Mouse (Mus musculus): ENCODE results near the gene Helq. TPM values are rescaled to one million over a fixed set of nuclear protein-coding genes. Genes with fewer than 3 reads are reported as not detected.

Gene Helq
- 17.5 and 29.2 TPM in 2 replicates for total RNA-seq (2015)
- total RNA-seq (2017): 20.3 and 21.2 TPM in 2 replicates

DNA sequence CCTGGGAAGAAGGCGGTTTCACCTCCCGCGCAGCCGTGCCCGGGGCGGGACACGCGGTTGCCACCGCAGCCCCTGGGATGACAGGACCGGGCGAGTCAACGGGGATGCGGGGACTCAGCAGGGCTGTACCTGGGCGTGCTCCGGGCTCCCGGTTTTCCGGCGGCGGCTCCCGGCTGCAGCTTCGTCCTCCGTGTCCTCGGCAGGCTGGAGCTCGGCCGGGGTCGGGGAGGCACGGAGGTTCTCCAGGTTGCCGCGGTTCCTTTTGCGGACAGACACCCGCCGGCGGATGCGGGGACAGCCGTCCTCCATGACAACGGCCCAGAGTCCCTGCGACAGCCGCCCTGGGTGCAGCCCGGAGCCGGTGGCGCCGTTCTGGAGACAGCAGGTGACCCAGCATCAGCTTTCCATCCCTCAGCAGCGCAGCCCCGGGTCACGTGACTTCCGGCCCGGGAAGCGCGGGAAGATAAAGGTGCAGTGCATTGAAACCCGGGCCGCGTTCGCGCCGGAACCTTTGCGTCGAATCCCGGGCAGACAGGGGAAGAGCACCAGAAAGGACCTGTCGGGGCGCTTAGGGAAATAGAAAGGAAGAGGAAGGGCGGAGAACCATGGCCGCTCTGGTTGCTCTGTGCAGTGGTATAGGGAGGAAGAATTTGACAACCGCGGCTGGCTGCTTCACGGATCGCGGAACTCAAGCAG lies at the start of gene Helq, which contains the start of gene Mrps18c:
Gene Helq (minus strand): TSS at position 434 of the 696 bp plus-strand sequence.
Gene Mrps18c (plus strand): TSS at position 463 of the 696 bp plus-strand sequence.
- peak; percentile 99 for ATAC-seq (replicated peaks; ENCODE audit: poor library complexity)

- ATAC-seq (replicated peaks; ENCODE audit: poor library complexity): no peak
These were observed 48.7 kb upstream of the Helq start for GRCm38 (mm10) chr5:100847143-100847542.

- no peak; the same call in 1 of the 2 replicates for ATAC-seq (replicated peaks; ENCODE audit: poor library complexity)
These were observed 48.2 kb upstream of the Helq start for GRCm38 (mm10) chr5:100846599-100846920.

DNA sequence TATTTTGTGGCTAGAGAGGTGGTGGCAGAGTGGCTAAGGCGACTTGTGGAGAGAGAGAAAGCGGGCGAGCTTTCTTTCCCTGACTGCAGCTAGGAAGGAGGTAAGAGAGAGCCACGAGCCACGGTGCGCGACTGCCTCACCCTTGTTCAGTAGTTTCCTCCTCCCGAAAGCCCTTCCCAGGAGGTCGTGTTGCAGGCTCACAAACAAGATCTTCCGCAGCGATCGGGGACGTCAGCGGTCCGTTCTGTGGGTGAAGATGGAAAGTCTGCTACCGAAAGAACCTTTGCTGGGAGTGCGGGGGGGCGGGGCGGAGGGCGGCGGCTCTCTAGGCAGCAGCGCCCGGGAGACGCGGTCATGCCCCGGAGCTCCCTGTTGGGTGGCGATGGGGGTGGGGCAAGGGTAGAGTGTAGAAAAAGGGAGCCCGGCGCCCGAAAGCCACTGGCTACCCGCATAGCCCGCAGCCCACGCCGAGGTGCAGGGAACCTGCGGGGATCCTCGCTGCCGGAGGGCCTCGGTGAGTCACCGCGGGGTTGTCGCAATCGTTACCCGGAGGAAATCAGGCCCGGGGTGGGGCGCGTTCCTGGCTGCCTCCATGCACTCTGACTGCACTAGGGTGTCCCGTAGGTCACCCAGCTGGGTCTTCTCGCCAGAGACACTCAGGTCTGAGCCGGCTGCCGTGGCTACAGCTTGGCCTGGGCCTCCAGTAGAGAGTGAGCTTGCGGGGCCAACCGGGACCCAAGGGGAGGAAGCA lies 47.6 kb upstream of the Helq start:
- ATAC-seq (replicated peaks; ENCODE audit: poor library complexity): peak; percentile 86

- 0 out of 2 replicates have a peak, but pooled peaks have one; percentile 18 for ATAC-seq (replicated peaks; ENCODE audit: poor library complexity)
These were observed 47.1 kb upstream of the Helq start, which contains the start of gene Gpat3 for GRCm38 (mm10) chr5:100845485-100845847. Gene Gpat3 (plus strand): TSS chr5:100845713.

GRCm38 (mm10) chr5:100844485-100844884 lies 46.1 kb upstream of the Helq start:
- ATAC-seq (replicated peaks; ENCODE audit: poor library complexity): no peak

GRCm38 (mm10) chr5:100837907-100838306 lies 39.5 kb upstream of the Helq start:
- no peak for ATAC-seq (replicated peaks; ENCODE audit: poor library complexity)

- ATAC-seq (replicated peaks; ENCODE audit: poor library complexity): no peak
These were observed 37.6 kb upstream of the Helq start for GRCm38 (mm10) chr5:100835862-100836538.

GRCm38 (mm10) chr5:100833841-100834240 lies 35.4 kb upstream of the Helq start:
- ATAC-seq (replicated peaks; ENCODE audit: poor library complexity): no peak

DNA sequence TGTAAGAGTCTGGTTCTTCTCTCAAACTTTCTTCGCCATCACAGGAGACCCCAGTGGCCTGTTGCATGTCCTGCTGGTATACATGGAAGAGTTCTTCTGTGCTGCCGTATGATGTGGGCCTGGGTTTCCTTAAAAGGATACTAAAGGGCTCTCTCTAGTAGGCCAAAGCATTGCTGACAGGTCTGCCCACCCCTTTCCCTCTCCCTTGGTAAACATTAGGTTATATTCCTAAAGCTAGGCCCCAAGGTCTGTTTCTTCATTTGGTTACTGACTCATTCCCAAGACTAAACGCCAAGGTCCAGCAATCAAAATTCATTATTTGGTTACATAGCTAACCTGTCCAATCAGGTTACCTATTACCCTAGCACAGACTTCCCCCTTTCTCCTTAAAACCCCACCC lies 34.3 kb upstream of the Helq start:
- no peak for ATAC-seq (replicated peaks; ENCODE audit: poor library complexity)

GRCm38 (mm10) chr5:100828701-100829100 lies 30.3 kb upstream of the Helq start:
- no peak for ATAC-seq (replicated peaks; ENCODE audit: poor library complexity)

DNA sequence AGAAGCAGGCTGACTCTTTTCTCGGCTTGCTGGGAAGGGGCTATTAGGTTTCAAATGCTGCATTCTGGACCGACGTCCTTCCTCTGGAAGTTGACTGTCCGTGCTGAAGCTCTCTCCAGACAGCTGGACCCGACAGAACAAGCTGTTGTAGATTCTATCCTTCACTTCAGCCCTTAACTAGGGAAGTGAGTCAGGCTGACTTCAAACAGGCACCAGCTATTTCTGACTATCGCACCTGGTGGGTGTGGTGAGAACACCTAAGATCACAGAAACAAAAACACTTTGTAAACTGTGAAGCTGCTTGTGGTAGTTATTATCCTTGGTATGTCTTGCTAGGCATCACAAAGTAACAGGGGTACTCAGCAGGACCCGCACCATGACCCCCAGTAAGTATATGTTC lies 28.1 kb upstream of the Helq start:
- no peak for ATAC-seq (replicated peaks; ENCODE audit: poor library complexity)

DNA sequence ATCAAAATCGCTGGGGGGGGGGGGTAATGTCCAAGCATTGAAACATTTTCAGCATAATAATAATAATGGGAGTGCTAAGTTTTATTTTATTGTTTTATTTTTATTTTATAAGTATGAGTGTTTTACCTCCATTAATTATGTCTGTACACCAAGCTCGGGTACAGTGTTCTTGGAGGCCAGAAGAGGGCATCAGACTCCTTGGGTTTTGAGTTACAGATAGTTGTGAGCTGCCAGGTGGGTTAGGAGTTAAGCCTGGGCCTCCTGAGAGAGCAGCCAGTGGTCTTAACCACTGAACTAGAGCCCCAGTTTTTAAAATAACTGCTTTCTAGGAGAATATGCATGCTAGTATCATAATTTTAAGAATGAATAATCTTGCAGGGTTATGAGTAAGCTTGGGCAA lies 27.6 kb upstream of the Helq start:
- peak; percentile 81 for ATAC-seq (replicated peaks; ENCODE audit: poor library complexity)

DNA sequence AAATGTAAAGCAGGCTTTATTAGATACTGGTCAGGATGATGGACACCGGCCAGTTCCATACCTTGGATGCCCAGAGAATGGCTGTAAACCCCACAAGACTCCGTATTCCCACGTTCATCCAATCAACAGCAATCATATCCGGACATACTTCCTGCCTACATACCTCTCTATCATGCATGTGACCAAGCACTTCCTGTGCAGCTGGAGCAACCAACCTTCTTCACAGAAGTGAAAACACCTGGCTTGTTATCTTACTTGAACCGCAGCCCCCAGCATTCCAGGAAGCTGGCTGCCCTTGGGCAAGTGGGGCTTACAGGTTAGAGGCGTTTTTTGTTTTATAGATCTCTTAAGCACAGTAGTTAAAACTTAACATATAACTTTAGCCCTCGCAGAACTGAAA lies 24.4 kb upstream of the Helq start:
- ATAC-seq (replicated peaks; ENCODE audit: poor library complexity): no peak

- peak; percentile 55 for ATAC-seq (replicated peaks; ENCODE audit: poor library complexity)
These were observed 23.0 kb upstream of the Helq start for GRCm38 (mm10) chr5:100821375-100821774.

DNA sequence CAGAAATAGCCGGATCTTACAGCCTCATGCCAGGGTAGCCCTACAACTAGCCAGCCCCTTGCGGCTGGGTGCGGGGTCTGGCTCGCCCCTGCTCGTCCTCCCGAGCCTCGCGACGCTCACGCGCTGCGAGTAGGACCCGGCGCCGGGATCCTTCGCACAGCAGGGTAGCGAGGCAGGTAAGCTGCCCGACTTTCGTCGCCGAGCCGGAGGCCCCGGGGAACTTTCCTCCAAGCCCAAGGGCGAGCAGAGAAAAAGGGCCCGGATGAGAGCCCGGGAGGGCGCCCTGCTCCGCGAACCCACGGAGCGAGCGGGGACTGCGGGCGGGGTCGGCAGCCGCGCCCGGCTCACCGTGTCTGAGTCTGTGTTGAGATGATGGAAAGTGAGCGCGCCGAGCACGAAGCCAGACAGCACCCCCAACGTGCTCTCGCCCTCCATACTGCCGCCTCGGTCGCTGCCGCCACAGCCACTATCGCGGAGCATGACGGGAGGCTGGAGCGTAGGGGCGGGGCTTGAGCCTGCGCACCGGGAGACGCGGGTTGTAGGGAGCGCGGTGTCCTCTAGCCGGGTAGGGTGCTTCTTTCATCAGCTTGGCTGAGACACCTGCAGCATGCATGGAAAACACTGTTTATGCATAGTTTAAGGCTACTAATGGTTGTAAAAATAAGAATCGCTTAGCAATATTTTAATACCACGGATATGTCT lies 22.2 kb upstream of the Helq start, which contains the start of gene Abraxas1:
Gene Abraxas1 (minus strand): TSS at position 483 of the 702 bp plus-strand sequence.
- peak; percentile 97 for ATAC-seq (replicated peaks; ENCODE audit: poor library complexity)

DNA sequence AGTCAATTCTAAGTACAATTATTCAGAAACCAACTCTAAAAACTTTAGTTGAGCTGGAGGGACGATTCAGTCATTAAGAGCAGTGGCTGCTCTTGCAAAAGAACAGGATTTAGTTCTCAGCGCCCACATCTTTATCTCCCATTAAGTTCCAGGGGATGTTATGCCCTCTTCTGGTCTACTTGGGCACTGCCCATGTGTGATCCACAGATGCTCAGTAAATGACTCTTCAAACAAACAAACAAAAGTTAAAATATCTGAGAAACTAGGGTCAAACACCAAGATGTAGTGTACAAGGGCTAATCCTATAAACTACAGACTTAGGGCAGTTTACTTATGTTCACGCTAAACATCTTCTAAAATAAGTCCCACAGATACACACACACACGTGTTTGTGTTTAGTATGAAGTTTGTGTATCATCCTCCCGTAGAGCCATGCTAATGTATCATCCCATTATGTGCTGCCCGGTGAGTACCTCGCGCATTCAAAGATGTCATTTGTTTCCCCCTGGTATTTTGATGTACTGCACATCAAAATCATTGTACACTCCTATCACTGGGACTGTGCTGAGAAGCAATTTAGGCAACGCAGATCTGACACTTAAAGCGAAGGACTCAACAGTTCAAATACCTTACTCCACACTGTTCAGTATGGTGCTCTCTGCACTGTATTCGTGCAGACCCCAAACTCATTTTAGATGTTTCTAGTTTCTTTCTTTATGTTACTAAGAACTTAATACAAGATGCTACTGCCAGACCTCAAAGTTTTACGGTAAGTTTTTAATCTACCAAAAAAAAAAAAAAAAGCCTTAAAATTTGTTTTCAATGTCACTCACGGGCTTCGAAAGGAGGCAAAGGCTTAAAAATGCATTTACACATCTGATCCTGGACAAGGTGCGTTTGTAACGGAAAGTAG lies 21.4 kb upstream of the Helq start:
- peak; percentile 56 for ATAC-seq (replicated peaks; ENCODE audit: poor library complexity)

DNA sequence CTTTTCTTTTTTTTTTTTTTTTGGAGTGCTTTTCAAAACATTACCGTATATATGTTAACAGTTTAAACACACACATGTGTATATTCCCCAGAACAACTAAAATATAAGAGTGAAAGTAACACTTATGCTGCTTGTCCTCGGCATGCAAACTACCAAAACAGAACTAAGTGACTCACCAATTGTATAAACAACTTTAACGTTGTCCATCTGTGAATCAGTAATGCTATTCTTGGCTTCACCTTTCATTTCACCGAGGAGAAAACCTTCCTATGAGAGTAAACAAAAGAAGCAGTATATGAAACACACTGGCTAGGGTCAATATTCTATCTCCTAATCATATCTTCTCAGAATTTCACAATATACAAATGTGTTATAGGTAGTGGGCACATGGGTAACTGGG lies 19.9 kb upstream of the Helq start:
- ATAC-seq (replicated peaks; ENCODE audit: poor library complexity): no peak

DNA sequence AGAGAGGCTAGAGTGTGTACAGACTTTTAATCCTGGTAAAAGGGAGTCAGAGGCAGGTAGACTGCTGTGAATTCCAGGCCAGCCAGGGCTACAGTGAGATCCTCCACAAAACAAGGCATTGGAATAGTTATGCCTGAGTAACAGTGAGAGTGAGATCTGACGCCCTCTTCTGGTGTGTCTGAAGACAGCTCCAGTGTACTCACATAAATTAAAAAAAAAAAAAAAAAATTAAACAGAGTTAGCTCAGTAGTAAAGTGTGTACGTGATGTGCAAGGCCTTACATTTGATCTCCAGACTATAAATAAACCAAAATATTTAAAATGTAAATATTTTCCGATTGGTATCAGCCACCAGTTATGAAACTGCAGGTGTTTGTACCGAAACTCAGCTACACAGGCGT lies 4.3 kb downstream of the Helq start:
- no peak for ATAC-seq (replicated peaks; ENCODE audit: poor library complexity)

DNA sequence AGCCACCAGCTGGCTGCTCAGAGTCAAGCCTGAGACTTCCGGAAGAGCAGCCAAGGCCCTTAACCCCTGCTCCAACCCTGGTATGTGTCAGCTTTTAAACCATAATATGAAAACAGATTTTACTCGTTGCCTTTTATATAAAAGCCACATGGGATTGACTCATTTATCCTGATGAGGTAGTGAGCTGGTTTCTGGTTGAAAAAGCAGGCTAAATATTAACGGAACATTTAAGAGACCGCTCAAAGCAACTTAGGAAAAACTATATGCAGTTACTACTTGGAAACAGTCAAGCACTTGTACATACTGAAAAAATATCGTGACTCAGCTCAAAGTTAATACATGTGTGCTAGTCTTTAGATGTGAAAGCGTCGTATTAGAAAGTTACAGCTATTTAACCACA lies 6.1 kb downstream of the Helq start:
- ATAC-seq (replicated peaks; ENCODE audit: poor library complexity): no peak
